Mouse (Mus musculus) midbrain, embryonic 16.5 days (tissue): ENCODE data around the gene Prpf8. TPM values are rescaled to one million over a fixed set of nuclear protein-coding genes. Genes with fewer than 3 reads are reported as not detected.
"Not testable (repeated sequence)": the region's sequence is repeated elsewhere in the genome, so short reads cannot be mapped to it uniquely, and the experiment has no call there.

Experiments
- ATAC-seq: fragments of 200-750 bp; cut with Nextera tagmentation; 2 replicates; pipeline ENCODE4 v1.8.0; 2017; ENCODE audit warnings: moderate TSS enrichment
- H3K27ac ChIP-seq: fragments of 300-500 bp; sonication (generic); 2 replicates; pipeline ENCODE4 v1.5.1; 2014; ENCODE audit warnings: mild to moderate bottlenecking, low read length, mixed read lengths
- H3K27me3 ChIP-seq: fragments of 300-500 bp; sonication (generic); 2 replicates; pipeline ENCODE4 v1.6.1; 2014; ENCODE audit warnings: low read depth, low read length, mixed read lengths; ENCODE audit not compliant: control insufficient read depth, insufficient read depth
- H3K36me3 ChIP-seq: fragments of 300-500 bp; sonication (generic); 2 replicates; pipeline ENCODE4 v1.6.1; 2014; ENCODE audit warnings: mild to moderate bottlenecking, low read length, moderate library complexity, mixed read lengths; ENCODE audit not compliant: control insufficient read depth, insufficient read depth
- H3K4me1 ChIP-seq: fragments of 300-500 bp; sonication (generic); 2 replicates; pipeline ENCODE4 v1.6.1; 2014; ENCODE audit warnings: mild to moderate bottlenecking, low read length, mixed read lengths; ENCODE audit not compliant: control insufficient read depth, insufficient read depth
- H3K4me2 ChIP-seq: fragments of 300-500 bp; sonication (generic); 2 replicates; pipeline ENCODE4 v1.6.1; 2014; ENCODE audit warnings: mild to moderate bottlenecking, low read length, mixed read lengths
- H3K4me3 ChIP-seq: fragments of 300-500 bp; sonication (generic); 2 replicates; pipeline ENCODE4 v1.5.1; 2014; ENCODE audit warnings: low read depth, mild to moderate bottlenecking, low read length, moderate library complexity, mixed read lengths
- H3K9ac ChIP-seq: fragments of 300-500 bp; sonication (generic); 2 replicates; pipeline ENCODE4 v1.6.1; 2014; ENCODE audit warnings: low read depth, low read length, mixed read lengths
- H3K9me3 ChIP-seq: fragments of 300-500 bp; sonication (generic); replicated peaks from 2 replicates; pipeline ENCODE4 v1.6.1; 2014; ENCODE audit warnings: mild to moderate bottlenecking, low read length, mixed read lengths; ENCODE audit not compliant: control insufficient read depth, poor library complexity, severe bottlenecking
- WGBS: fragments of 180-500 bp; shearing (Covaris S2); extraction: QIAGEN DNeasy Blood & Tissue Kit; methylation state at CpG from one replicate; pipeline ENCODE4 v1.1.7; 2014; 5-methylcytosine and 5-hydroxymethylcytosine counted together
- polyA plus RNA-seq: library from polyadenylated mRNA; unstranded; fragments of >200 nt; fragmentation: Nextera tagmentation; extraction: Ambion mirVana; gene quantifications from 2 replicates; pipeline ENCODE4 v1.2.1, GENCODE M21; 2015

The Prpf8 gene
- polyA plus RNA-seq, 1 experiment from 2014 or later = 42.9 TPM

DNA sequence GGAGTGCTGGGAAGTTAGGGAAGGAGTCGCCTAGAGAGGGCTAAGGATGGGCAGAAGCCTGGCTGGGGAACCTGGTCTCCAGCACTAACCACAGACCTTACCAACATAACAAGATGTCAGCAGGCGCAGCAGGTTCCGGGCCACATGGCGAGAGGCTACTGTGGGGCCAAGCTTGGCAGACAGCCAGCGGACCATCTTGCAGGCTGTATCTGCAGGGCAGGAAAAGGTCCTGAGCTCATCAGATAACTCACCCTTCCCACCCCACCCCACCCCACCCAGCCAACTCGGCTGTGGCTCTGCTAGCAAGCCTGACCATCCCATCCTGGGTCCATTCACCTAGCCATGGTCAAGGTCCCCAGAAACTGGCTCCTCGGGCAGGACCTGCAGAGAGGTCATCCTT lies 36.9 kb upstream of the Prpf8 start:
- Histone ChIP-seq H3K4me1 (peaks cover 14% of the 10 kb centered on the region), H3K27me3 (no peaks in the 10 kb centered on the region), H3K9me3 (no peaks in the 10 kb centered on the region), H3K9ac (no peak overlapping the region), H3K36me3 (peaks cover 24% of the 10 kb centered on the region), H3K4me3 (no peak overlapping the region), H3K4me2 (no peak overlapping the region), H3K27ac (no peak overlapping the region)
- ATAC-seq = no peak
- WGBS = 90% methylated on average over 7 of the region's 7 CpGs

DNA sequence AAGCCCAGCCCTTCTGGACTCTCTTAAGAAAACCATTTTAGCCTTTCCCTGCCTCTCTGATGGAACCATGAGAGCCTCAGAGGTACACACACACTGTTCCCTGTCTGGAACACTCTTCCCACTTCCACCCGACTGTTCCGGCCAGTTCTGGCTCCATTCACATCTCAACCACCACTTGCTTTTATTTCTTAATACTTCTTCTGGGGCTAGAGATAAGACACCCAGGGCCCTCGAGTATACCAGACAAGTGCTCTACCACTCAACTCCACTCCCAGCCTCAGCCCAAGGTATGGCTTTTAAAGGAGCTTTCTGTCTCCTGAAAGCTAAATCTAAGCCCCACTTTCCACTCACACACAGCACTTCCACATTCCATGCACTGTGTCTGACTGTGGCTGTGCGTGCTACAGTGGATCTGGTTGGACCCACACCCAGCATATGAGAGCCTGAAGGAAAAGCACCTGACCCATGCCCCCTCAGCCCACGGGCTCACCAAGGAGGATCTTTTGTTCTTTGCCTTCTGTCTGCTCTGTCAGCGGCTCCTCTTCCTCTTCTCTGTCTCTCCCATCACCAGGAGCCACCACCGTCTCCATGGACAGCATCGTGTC lies 36.2 kb upstream of the Prpf8 start:
- Histone ChIP-seq H3K27me3 (no peaks in the 10 kb centered on the region), H3K4me3 (no peak overlapping the region), H3K27ac (no peak overlapping the region), H3K9me3 (no peaks in the 10 kb centered on the region), H3K9ac (0 out of 2 replicates have a peak overlapping the region, but pooled peaks have one; percentile 20), H3K36me3 (peaks cover 20% of the 10 kb centered on the region), H3K4me2 (no peak overlapping the region), H3K4me1 (peaks cover 19% of the 10 kb centered on the region)
- no peak for ATAC-seq
- WGBS = 87% methylated on average over 8 of the region's 8 CpGs

- Histone ChIP-seq H3K27ac (no peak overlapping the region), H3K4me3 (no peak overlapping the region), H3K4me2 (no peak overlapping the region), H3K27me3 (no peaks in the 10 kb centered on the region), H3K9ac (0 out of 2 replicates have a peak overlapping the region, but pooled peaks have one; percentile 20), H3K36me3 (peaks cover 17% of the 10 kb centered on the region), H3K9me3 (no peaks in the 10 kb centered on the region), H3K4me1 (peaks cover 19% of the 10 kb centered on the region)
- 94% methylated on average over 15 of the region's 15 CpGs for WGBS
- no peak for ATAC-seq
Measured at GRCm38 (mm10) chr11:75450936-75451335, 35.7 kb upstream of the Prpf8 start.

GRCm38 (mm10) chr11:75452081-75452480 lies 34.5 kb upstream of the Prpf8 start:
- Histone ChIP-seq H3K4me2 (no peak overlapping the region), H3K36me3 (peaks cover 14% of the 10 kb centered on the region), H3K9ac (no peak overlapping the region), H3K9me3 (no peaks in the 10 kb centered on the region), H3K4me1 (peaks cover 19% of the 10 kb centered on the region), H3K27me3 (no peaks in the 10 kb centered on the region), H3K27ac (no peak overlapping the region), H3K4me3 (no peak overlapping the region)
- 91% methylated on average over 8 of the region's 8 CpGs for WGBS
- no peak for ATAC-seq

DNA sequence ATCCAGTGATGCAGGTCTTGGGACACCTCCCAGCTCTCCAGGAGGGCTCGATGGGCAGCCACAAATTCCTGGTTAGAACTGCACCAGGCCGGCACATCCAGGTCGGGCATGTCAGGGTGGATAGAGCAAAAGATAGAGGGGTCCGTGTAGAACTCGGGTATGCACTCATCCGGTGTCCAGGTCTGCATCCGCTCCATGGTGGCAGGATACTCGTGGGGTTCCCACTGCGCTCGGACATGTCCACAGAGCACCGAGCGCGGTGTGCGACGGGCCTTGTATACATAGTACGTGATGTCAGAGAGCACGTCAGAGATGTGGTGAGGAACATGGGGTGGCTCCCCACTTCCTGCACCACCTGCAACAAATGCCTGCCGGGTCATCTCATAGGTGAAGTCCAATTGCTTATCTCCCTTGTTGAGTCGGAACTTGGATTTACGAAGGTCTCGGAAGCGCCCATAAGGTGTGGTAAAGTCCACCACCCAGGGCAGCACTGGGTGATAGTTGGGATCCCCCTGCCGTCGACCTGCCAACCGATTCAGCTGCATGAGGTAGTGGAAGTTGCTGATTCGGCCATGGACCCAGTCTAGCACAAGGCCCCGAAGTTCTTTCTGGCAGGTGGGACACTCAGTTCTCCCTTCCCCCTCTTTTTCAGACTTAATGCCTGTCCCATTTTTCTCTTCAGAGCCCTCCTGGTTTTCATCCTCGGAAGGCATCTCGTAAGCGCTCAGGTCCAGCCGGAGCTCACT lies 33.6 kb upstream of the Prpf8 start:
- Histone ChIP-seq H3K9me3 (no peaks in the 10 kb centered on the region), H3K4me3 (no peak overlapping the region), H3K27ac (no peak overlapping the region), H3K27me3 (no peaks in the 10 kb centered on the region), H3K4me1 (peaks cover 19% of the 10 kb centered on the region), H3K36me3 (peaks cover 11% of the 10 kb centered on the region), H3K4me2 (peak overlapping the region; percentile 97; the same call in 1 of the 2 replicates), H3K9ac (no peak overlapping the region)
- 92% methylated on average over 31 of the region's 31 CpGs for WGBS
- ATAC-seq = no peak

DNA sequence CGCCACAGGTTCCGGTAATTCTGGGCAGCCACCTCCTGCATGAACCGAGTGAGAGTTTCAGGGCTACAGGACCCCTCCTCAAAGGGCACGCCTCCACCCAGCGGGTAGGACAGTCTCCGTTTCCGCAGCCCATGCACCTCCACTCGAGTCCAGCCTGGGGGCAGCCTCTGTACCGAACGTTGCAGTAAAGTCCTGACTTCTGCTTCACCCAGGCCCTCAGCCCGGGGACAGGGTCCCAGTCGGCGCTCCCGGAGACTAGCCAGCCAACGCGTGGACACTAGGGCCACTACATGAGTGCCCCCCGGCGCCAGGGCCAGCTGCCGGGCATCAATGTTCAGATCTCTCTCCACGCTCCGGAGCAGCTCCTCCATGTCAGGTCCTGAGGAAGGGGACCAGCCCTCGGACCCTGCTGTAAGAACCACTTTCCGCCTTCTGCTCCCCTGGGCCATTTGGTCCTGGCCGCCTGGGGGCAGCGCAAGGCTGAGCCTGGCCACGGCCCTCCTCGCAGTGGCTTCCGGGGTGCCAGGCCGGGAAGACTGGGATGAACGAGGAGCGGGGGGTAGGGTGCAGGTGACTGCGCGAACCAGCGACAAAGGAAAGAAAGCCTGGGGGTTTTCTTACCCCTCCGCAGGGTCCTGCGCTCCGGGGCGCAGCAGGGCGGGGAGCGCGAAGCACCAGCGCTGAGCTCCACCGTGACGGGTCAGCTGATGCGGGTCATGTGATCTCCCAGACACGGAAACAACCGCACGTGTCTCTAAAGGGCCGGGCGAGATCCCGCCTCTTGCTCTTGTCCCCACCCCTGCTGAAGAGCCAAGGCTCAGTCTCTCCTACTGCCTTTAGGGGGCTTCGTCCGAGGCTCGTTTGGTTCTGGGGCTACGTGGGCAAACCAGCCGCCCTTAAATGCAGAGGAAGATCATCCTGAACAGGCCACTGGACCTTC lies 32.4 kb upstream of the Prpf8 start, which contains the start of gene Wdr81:
TSS of gene Wdr81 (minus strand) at position 727 of the 940 bp plus-strand sequence.
- Histone ChIP-seq H3K36me3 (peaks cover 2% of the 10 kb centered on the region), H3K9ac (peak within 1 kb of the TSS; percentile 82), H3K9me3 (no peaks in the 10 kb centered on the region), H3K4me1 (peaks cover 19% of the 10 kb centered on the region), H3K4me2 (peak within 1 kb of the TSS; percentile 97), H3K27ac (peak within 1 kb of the TSS; percentile 50), H3K4me3 (peak within 1 kb of the TSS; percentile 81), H3K27me3 (no peaks in the 10 kb centered on the region)
- WGBS = 2% methylated on average over 53 of the region's 56 CpGs
- peak; percentile 95 for ATAC-seq

DNA sequence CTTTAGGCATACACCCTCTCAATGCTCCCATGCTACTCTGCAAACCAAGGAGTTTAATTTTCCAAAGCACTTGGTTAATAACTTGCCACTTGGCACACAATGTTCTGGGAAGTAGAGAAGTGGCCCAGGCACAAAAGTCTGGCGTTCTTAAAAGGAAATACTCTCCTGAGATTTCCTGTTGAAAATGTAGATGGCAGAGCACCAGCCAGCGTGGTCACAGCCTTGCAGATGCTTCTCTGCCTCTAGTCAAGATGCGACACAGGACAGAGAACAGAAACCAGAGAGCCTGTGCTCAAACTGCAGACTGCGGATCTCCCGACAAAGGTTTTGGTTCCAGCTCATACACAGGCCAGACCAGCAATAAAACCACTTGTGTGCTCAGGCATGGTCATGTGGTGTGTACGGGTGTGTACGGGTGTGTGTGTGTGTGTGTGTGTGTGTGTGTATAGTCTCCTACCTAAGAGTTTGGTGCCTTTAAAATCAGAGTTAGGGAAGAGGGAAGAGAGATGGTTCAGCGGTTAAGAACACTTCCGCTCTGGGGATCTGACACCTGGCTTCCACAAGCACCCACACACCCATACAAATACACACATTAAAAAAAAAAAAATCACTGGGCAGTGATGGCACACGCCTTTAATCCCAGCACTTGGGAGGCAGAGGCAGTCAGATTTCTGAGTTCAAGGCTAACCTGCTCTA lies 31.4 kb upstream of the Prpf8 start:
- peak overlapping the region; percentile 82 for H3K9ac ChIP-seq
- no peaks in the 10 kb centered on the region for H3K36me3 ChIP-seq
- WGBS = 79% methylated on average over 10 of the region's 10 CpGs
- H3K4me2 ChIP-seq = peak overlapping the region; percentile 97
- H3K9me3 ChIP-seq = no peaks in the 10 kb centered on the region
- peak overlapping the region; percentile 44 for H3K27ac ChIP-seq
- peaks cover 25% of the 10 kb centered on the region for H3K4me1 ChIP-seq
- no peaks in the 10 kb centered on the region for H3K27me3 ChIP-seq
- no peak for ATAC-seq
- H3K4me3 ChIP-seq = peak overlapping the region; percentile 81

DNA sequence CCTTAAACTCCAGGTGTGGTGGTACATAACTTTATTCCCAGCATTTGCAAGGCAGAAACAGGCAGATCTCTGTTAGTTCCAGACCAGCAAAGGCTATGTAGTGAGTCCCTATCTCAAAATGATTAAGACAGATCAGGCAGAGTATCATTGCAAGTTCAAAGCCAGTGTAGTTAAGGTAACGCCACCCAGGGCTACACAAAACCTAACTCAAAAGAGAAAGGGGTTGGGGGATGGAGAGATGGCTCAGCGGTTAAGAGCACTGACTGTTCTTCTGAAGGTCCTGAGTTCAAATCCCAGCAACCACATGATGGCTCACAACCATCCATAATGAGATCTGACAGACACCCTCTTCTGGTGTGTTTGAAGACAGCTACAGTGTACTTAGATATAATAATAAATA lies 30.6 kb upstream of the Prpf8 start:
- ATAC-seq, H3K4me3 ChIP-seq, H3K36me3 ChIP-seq, H3K9ac ChIP-seq, H3K4me2 ChIP-seq, H3K9me3 ChIP-seq, H3K27me3 ChIP-seq, H3K27ac ChIP-seq: not testable (repeated sequence)
- WGBS = 95% methylated on average over 2 of the region's 2 CpGs
- peaks cover 23% of the 10 kb centered on the region for H3K4me1 ChIP-seq
